Mouse (Mus musculus) kidney, postnatal 0 days (tissue): Measurements from ENCODE around the gene Ttc23. TPM values are rescaled to one million over a fixed set of nuclear protein-coding genes. Genes with fewer than 3 reads are reported as not detected.
A peak's percentile ranks its signal among the peaks of the same experiment; 100 is the strongest.

Experiments
- ATAC-seq: fragments of 200-750 bp; cut with Nextera tagmentation; replicated peaks from 2 replicates; pipeline ENCODE4 v1.8.0; 2017; ENCODE audit warnings: low read depth, moderate number of reproducible peaks, moderate TSS enrichment, moderate library complexity; ENCODE audit not compliant: low FRiP score
- DNase-seq: peaks from one replicate; pipeline ENCODE4 v3.0.0-alpha.2; 2016; ENCODE audit warnings: low spot score
- H3K27ac ChIP-seq: fragments of 300-500 bp; sonication (generic); 2 replicates; pipeline ENCODE4 v1.5.1; 2014; ENCODE audit warnings: mild to moderate bottlenecking
- H3K27me3 ChIP-seq: fragments of 300-500 bp; sonication (generic); 2 replicates; pipeline ENCODE4 v1.6.1; 2014; ENCODE audit warnings: low read length, mixed read lengths; ENCODE audit not compliant: insufficient read depth
- H3K36me3 ChIP-seq: fragments of 300-500 bp; sonication (generic); 2 replicates; pipeline ENCODE4 v1.6.1; 2014; ENCODE audit warnings: low read length, mixed read lengths; ENCODE audit not compliant: insufficient read depth
- H3K4me1 ChIP-seq: fragments of 300-500 bp; sonication (generic); replicated peaks from 2 replicates; pipeline ENCODE4 v1.6.1; 2014; ENCODE audit warnings: antibody characterized with exemption, low read length, mixed read lengths; ENCODE audit not compliant: insufficient read depth
- H3K4me2 ChIP-seq: fragments of 300-500 bp; sonication (generic); 2 replicates; pipeline ENCODE4 v1.6.1; 2014; ENCODE audit warnings: mild to moderate bottlenecking, low read length, moderate library complexity, mixed read lengths
- H3K4me3 ChIP-seq: fragments of 300-500 bp; sonication (generic); replicated peaks from 2 replicates; pipeline ENCODE4 v1.5.1; 2014; ENCODE audit warnings: low read depth, low read length
- H3K9ac ChIP-seq: fragments of 300-500 bp; sonication (generic); 2 replicates; pipeline ENCODE4 v1.6.1; 2014; ENCODE audit warnings: low read depth, low read length
- H3K9me3 ChIP-seq: fragments of 300-500 bp; sonication (generic); replicated peaks from 2 replicates; pipeline ENCODE4 v1.6.1; 2016; ENCODE audit warnings: low read length, inconsistent platforms, mixed read lengths
- CTCF ChIP-seq: IDR thresholded peaks from 2 replicates; pipeline ENCODE4 v1.5.1; 2016; ENCODE audit warnings: antibody characterized with exemption, low read depth, mild to moderate bottlenecking, moderate library complexity
- whole genome bisulfite sequencing: fragments of 180-500 bp; shearing (Covaris S2); extraction: QIAGEN DNeasy Blood & Tissue Kit; methylation state at CpG from one replicate; pipeline ENCODE4 v1.1.7; 2014; 5-methylcytosine and 5-hydroxymethylcytosine counted together
- polyA plus RNA-seq: library from polyadenylated mRNA; unstranded; fragments of >200 nt; fragmentation: Nextera tagmentation; extraction: Ambion mirVana; gene quantifications from 2 replicates; pipeline ENCODE4 v1.2.1, GENCODE M21; 2015

Ttc23 gene
- polyA plus RNA-seq, 1 experiment from 2014 or later: 25.6 TPM

DNA sequence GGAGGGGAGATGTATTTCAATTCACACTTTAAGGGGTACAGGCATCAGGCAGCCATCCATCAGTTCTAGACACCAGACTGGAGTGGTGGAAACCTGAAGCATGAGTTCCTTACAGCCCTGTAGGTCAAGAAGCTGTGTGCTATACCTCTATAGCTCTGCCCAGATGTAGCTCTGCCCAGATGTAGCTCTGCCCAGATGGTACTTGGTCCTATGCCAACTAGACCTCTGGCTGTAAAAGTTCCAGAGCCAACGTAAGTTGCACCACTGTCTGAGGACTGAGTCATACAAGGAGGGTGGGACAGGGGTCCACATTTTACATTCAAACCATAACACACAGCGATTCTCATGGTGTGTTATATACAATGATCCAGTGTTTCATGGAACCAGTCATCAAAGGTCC is 140.7 kb downstream of the Ttc23 start:
- ATAC-seq (no peak), DNase-seq (no peak)
- Histone ChIP-seq H3K27me3 (no peaks in the 10 kb centered on the region), H3K36me3 (no peaks in the 10 kb centered on the region), H3K27ac (no peak overlapping the region), H3K4me2 (no peak overlapping the region), H3K9me3 (no peaks in the 10 kb centered on the region), H3K4me1 (no peaks in the 10 kb centered on the region), H3K4me3 (no peak overlapping the region), H3K9ac (no peak overlapping the region)
- 64% methylated on average over 2 of the region's 2 CpGs for WGBS
- no peak for TF ChIP-seq CTCF

DNA sequence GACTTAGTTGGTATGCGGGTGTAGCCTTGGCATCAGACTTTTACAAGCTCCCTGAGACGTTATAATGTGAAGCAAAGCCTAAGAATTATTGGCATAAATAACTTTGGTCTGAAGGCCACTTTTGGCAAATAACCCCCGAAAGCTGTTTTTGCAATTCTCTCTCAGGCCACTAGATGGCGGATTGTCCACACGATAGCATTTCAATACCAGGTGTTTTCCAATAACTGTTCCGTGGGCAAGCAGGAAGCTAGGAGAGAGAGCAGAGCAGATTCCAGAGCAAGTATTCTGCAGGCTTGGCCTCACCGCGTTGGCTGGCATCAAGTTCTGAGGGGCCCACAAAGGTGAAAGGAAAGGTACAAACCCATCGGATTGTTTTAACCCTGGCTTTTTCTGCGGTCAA is 141.5 kb downstream of the Ttc23 start:
- DNase-seq (peak; percentile 89), ATAC-seq (no peak)
- Histone ChIP-seq H3K4me3 (no peak overlapping the region), H3K9me3 (no peaks in the 10 kb centered on the region), H3K4me2 (peak overlapping the region; percentile 24; the same call in 1 of the 2 replicates), H3K27ac (no peak overlapping the region), H3K9ac (no peak overlapping the region), H3K27me3 (no peaks in the 10 kb centered on the region), H3K4me1 (no peaks in the 10 kb centered on the region), H3K36me3 (no peaks in the 10 kb centered on the region)
- 10% methylated on average over 10 of the region's 10 CpGs for WGBS
- peak; percentile 98 for TF ChIP-seq CTCF

DNA sequence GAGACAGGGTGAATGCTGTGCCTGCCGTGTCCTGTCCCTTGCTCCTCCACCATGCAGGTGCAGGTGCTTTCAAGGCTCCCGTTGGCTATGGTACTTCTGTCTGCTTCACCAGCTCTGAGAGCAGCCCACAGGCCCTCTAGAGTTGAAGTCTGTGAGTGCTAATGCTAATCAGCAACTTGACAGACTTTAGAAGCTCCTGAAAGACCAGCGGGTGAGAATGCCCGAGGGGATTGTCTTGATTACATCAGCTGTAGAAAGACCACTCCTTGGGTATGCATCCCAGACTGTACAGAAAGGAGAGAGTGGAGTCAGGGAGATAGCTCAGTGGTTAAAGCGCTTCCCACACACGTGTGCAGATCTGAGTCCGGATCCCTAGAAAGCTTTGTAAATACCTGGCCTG is 144.0 kb downstream of the Ttc23 start:
- Histone ChIP-seq H3K36me3 (no peaks in the 10 kb centered on the region), H3K4me2 (no peak overlapping the region), H3K9me3 (no peaks in the 10 kb centered on the region), H3K9ac (no peak overlapping the region), H3K27ac (no peak overlapping the region), H3K27me3 (no peaks in the 10 kb centered on the region), H3K4me3 (no peak overlapping the region), H3K4me1 (no peaks in the 10 kb centered on the region)
- WGBS: 65% methylated on average over 7 of the region's 7 CpGs
- DNase-seq: no peak
- no peak for ATAC-seq
- TF ChIP-seq CTCF: no peak

DNA sequence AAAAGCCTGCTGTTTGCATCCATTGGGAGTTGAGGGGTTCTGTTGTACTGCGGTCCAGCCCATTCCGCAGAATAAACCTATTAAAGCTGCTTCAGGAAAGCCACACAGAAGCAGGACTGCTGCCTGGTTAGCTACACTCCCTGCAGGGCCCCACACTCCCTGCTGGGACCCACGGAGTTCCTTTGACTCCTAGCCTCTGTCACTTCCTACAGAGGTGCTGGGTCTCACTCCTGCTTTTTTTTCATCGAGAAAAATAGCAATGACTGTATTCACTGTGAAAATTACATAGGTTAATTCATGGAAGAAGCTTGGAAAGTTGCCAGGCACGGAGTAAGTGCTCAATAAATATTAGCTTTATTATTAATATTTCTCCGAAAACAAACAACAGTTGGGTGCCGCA is 146.2 kb downstream of the Ttc23 start:
- H3K4me1 ChIP-seq: no peaks in the 10 kb centered on the region
- no peak overlapping the region for H3K4me3 ChIP-seq
- H3K9ac ChIP-seq: no peak overlapping the region
- H3K4me2 ChIP-seq: no peak overlapping the region
- ATAC-seq (no peak), DNase-seq (no peak)
- 66% methylated on average over 7 of the region's 7 CpGs for WGBS
- TF ChIP-seq CTCF: no peak
- H3K27me3 ChIP-seq: no peaks in the 10 kb centered on the region
- H3K9me3 ChIP-seq: no peaks in the 10 kb centered on the region
- no peak overlapping the region for H3K27ac ChIP-seq
- no peaks in the 10 kb centered on the region for H3K36me3 ChIP-seq

- no peak for TF ChIP-seq CTCF
- no peak overlapping the region for H3K9ac ChIP-seq
- no peak overlapping the region for H3K4me2 ChIP-seq
- H3K27ac ChIP-seq: no peak overlapping the region
- no peak overlapping the region for H3K4me3 ChIP-seq
- ATAC-seq (no peak), DNase-seq (no peak)
- H3K36me3 ChIP-seq: no peaks in the 10 kb centered on the region
- no peaks in the 10 kb centered on the region for H3K4me1 ChIP-seq
- H3K27me3 ChIP-seq: no peaks in the 10 kb centered on the region
- no peaks in the 10 kb centered on the region for H3K9me3 ChIP-seq
- WGBS: 48% methylated on average over 8 of the region's 8 CpGs
Observed at GRCm38 (mm10) chr7:67797065-67797464, 149.9 kb downstream of the Ttc23 start.

- ATAC-seq (no peak), DNase-seq (no peak)
- H3K4me3 ChIP-seq: no peak overlapping the region
- H3K36me3 ChIP-seq: no peaks in the 10 kb centered on the region
- H3K9me3 ChIP-seq: no peaks in the 10 kb centered on the region
- no peaks in the 10 kb centered on the region for H3K4me1 ChIP-seq
- no peak for TF ChIP-seq CTCF
- no peak overlapping the region for H3K9ac ChIP-seq
- H3K4me2 ChIP-seq: no peak overlapping the region
- H3K27me3 ChIP-seq: no peaks in the 10 kb centered on the region
- no peak overlapping the region for H3K27ac ChIP-seq
- 70% methylated on average over 4 of the region's 4 CpGs for WGBS
Observed at GRCm38 (mm10) chr7:67798476-67798875, 151.3 kb downstream of the Ttc23 start.

GRCm38 (mm10) chr7:67800547-67800946 is 153.3 kb downstream of the Ttc23 start:
- TF ChIP-seq CTCF: no peak
- ATAC-seq (no peak), DNase-seq (no peak)
- 85% methylated on average over 6 of the region's 6 CpGs for WGBS
- Histone ChIP-seq H3K36me3 (no peaks in the 10 kb centered on the region), H3K4me2 (no peak overlapping the region), H3K9ac (no peak overlapping the region), H3K27me3 (no peaks in the 10 kb centered on the region), H3K27ac (no peak overlapping the region), H3K4me3 (no peak overlapping the region), H3K4me1 (no peaks in the 10 kb centered on the region), H3K9me3 (no peaks in the 10 kb centered on the region)
